Mouse (Mus musculus) embryo, embryonic 11 days (tissue): ENCODE results near the gene Pnpla3.
"Not testable (repeated sequence)": the region's sequence is repeated elsewhere in the genome, so short reads cannot be mapped to it uniquely, and the experiment has no call there.

Experiments used
- DNase-seq: peaks from one replicate; pipeline ENCODE4 v3.0.0-alpha.2; 2015

The Pnpla3 gene

DNA sequence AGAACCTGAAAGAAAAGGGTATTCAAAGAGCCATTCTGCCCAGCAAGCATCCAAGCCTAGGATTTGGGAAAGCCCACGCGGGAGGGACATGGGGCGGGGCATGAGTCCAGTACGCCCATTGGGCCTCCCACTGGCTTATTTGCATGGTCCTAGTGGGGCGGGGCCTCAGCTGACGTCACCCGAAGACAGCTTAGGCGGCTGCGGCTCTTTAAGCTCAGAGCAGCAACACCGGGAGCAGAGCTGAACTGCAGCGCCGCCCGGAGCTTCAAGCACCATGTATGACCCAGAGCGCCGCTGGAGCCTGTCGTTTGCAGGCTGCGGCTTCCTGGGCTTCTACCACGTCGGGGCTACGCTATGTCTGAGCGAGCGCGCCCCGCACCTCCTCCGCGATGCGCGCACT is at the start of gene Pnpla3:
TSS of gene Pnpla3 (plus strand) at position 238 of the 400 bp plus-strand sequence.
- DNase-seq, result peak; percentile 99

- DNase-seq, result peak; percentile 66
Observed at GRCm38 (mm10) chr15:84120612-84121011, 47.0 kb upstream of the Pnpla3 start.

DNA sequence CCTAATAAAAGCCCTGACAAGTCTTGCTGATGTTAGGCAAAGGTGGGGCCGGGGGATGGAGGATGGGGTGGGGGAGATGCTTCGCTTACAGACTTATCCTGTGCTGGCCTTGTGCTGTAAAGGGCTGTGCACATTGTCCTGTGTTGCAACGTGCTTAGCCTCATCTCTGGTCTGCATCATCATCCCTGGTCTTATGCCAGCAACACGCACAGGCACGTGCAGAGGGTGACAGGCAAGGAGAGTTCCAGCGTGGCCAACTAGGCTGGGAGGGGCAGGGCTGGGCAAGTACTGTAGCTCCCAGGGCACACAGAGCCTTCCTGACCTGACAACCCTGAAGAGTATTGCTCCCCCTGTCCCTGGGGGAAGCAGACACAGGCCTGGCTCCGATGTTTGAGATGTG is 46.6 kb upstream of the Pnpla3 start:
- no peak for DNase-seq

- DNase-seq, result no peak
Observed at GRCm38 (mm10) chr15:84123075-84123474, 44.6 kb upstream of the Pnpla3 start, which contains the start of gene Pnpla5. Gene Pnpla5, minus strand, starts transcription at chr15:84123175.

DNA sequence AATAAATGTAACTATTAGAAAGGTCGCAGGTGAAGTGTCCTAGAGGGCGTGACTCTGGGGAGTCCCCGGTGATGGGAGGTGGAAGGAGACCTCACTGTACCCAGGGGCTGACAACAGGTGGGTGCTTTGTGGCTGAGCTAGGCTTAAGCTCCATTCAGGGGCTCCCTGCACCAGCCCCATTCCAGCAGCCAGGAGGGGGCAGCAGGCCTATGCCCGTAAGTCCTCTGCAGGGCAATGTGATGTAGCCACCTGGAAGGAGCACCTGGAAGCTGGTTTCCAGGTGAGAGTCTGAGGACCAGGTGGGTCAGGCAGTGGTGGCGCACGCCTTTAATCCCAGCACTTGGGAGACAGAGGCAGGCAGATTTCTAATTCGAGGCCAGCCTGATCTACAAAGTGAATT is 43.6 kb upstream of the Pnpla3 start:
- DNase-seq, result no peak

DNA sequence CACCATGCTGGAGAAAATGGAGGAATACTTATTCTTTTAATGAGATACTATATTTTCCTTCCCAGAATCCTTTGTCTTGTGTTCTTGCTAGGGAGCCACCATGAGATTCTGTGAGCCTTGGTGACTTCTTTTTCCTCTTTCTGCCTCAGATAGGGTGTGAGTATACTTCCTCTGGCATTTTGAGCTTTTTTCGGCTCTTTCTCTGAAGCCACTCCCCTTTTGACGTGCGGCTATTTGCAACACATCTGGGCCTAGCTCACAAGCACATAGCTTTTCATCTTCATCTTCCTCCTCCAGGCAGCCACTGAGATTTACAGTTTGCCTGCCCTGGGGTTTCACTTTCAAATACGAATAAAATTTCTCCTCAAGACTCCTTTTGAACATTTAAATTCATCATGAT is 41.2 kb upstream of the Pnpla3 start:
- no peak for DNase-seq

DNA sequence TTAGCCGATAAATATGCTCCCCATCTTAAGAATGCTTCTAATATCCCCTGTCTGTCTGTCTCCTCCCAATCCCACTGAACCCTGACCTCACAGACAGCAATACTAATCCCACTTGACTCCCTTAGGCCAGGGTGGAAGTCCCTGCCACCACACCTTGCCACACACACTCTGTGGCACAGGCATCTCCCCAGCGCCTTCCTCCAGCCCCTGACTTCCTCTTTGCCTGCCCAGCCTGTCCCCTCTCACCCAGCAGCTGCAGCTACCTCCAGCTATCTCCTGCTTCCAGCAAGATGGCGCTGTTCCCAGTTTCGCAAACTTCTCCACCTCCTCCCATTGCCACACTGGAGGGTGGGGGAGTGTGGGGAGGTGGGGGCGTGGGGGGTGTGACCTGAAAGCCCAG is 40.8 kb upstream of the Pnpla3 start:
- DNase-seq, result no peak

- DNase-seq, result no peak
Observed at GRCm38 (mm10) chr15:84131096-84131786, 36.4 kb upstream of the Pnpla3 start.

GRCm38 (mm10) chr15:84131971-84132370 is 35.7 kb upstream of the Pnpla3 start:
- no peak for DNase-seq

GRCm38 (mm10) chr15:84133440-84133839 is 34.2 kb upstream of the Pnpla3 start:
- DNase-seq, result no peak

DNA sequence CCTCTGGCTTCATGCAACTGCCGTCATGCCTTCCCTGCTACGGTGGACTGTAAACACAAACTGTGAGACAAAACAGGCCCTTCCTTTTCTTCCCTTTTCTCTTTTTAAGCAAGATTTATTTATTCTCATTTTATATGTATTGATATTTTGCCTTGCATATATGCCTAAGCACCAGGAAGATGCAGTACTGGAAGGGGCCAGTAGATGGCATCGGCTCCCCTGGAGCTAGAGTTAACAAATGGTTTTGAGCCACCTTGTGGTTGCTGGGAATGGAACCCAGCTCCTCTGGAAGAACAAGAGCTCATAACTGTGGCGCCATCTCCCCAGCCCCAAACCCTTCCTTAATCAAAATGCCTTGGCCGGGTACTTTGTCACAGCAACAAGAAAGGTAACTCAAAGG is 32.2 kb upstream of the Pnpla3 start:
- peak; percentile 54 for DNase-seq

DNA sequence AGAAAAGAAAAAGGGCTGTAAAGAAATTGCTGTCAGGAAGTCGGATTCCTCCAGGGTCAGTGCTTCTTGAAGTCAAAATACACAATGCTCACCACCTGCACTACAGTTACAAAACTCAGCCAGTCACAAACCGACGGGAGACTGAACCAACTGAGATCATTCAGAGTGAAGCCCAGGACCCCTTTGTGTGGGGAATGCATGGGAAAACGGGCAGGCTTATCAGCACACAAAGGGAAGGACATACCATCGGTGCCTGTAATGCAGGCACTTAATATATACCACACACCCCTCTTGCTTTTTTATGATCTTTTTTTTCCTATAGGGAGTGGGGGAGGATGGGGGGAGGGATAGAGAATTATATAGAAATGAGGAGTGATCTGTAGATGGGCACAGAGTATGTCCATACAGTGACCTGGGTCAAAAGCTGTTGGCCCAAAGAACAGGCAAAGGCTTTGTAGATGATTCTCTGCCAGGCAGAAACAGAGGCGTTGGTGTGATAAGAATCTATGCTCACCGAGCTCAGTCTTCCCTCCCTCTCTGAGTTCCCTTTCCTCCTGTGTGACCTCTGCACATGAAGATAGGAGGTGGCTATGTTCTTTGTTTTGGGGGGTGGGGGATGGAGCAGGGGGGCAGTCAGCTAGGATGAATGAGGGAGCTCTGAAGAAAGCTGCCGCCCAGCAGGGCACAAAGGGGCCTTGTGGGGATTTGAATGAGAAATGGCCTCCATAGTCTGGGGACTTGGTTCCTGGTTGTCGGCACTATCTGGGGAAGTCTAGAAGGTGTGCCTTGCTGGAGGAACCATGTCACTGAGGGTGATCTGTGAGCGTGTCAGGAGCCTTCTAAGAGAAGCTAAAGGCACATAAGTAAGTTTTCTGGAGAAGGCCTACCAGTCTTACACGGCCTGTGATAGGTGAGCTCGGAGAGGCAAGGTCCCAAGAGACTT is 30.9 kb upstream of the Pnpla3 start:
- DNase-seq, result peak; percentile 46

DNA sequence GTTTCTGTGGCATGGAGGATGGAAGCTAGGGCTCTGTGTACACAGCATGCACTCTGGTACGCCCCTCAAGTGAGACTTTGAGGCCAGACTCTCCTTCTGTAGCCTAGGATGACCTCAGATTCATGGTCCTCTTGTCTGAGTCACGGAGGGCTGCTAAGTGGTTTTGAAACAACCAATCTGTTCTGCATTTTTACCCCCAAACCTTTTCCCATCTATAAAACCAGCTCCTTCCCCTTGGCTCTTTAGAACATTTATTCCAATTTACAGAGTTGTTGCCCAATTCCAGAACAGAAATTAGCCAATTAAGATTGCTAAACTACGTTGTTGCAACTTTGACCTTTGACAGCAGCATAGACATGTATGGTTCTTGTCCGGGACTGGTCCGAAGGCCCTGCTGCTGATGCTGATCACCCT is 28.0 kb upstream of the Pnpla3 start:
- no peak for DNase-seq

DNA sequence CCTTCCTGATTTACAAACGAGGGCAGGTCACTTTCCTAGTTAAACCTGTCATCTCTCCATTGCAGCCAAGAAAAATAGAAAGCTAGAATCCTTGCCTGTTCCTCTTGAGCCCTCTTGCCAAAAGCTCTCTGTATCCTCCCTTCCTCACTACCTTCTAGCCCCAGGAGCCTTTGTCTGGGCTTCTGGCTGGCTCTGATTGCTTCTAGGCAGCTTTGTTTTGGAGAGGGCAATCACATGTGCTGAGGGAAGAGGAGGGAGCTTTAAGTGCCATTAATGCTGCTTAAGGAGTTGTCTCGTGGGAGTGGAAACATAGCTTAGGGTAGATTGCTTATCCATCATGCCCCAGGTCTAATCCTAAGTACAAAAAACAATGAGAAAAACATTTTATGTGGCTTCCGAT is 27.5 kb upstream of the Pnpla3 start:
- DNase-seq, result no peak

DNA sequence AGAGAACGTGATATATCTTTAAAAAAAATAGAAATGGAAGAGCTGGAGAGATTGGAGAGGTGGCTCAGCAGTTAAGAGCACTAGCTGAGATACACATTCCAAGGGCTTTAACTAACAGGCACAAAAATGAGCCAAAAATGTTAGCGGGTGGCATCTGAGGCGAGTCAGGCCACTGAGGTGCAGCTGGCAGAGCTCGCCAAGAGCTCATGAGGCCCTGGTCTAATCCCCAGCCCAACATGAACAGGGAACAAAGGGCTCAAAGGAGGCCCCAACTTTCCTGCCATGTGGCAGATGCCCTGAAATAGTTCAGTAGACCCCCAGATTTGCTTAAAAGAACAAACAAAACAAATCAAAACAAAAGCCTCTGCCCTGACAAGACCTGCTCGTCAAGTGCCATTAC is 26.7 kb upstream of the Pnpla3 start:
- DNase-seq, result no peak

DNA sequence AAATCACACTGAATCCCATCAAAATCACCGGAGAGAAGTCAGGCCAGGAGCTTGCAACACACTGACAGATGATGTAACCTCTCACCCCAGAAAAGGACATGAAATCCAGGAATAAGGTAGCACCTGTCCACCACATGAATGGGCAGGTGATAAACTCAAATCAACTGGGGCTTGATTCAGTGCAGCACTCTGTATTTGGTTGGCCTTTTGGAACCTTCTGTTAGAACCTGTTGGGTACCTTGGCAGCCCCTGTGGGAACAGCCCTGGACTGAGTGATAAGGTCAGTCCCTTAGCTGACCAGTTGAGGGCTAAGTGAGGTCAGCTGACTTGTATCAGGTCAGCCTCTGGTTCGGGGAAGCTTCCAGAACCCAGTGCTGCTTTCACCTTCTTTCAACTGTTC is 11.5 kb upstream of the Pnpla3 start:
- no peak for DNase-seq

GRCm38 (mm10) chr15:84157530-84157929 is 10.1 kb upstream of the Pnpla3 start:
- DNase-seq, result not testable (repeated sequence)

GRCm38 (mm10) chr15:84161871-84162270 is 5.8 kb upstream of the Pnpla3 start:
- DNase-seq, result no peak

GRCm38 (mm10) chr15:84166818-84167217 is 819 bp upstream of the Pnpla3 start:
- DNase-seq, result no peak

GRCm38 (mm10) chr15:84168170-84169161 is 829 bp downstream of the Pnpla3 start:
- peak; percentile 56 for DNase-seq

- DNase-seq, result no peak
Observed at GRCm38 (mm10) chr15:84169511-84169910, 1.9 kb downstream of the Pnpla3 start.

DNA sequence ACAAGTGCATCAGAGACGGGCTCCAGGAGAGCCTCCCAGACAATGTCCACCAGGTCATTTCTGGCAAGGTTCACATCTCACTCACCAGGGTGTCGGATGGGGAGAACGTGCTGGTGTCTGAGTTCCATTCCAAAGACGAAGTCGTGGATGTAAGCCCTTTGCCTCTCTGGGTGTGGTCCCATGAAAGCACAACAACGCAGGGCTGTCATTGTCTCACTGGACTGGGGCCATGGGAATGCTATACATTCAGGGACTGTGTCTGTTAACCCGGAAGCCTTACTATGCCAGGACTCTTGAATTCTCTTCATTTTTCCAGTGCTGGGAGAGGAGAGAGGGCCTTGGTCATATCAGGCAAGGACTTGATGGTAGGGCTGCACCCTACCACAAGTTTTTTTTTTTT is 3.5 kb downstream of the Pnpla3 start:
- DNase-seq, result no peak

- no peak for DNase-seq
Observed at GRCm38 (mm10) chr15:84178733-84179132, 11.1 kb downstream of the Pnpla3 start.
